ENCODE assay signal across 8 mouse cellular contexts in genomic region chr5:117242671-117243478, GRCm38 (mm10). TPM values are rescaled to one million over a fixed set of nuclear protein-coding genes. Genes with fewer than 3 reads are reported as not detected.
DNase-seq lines count a peak whose midpoint lies in the region; ATAC-seq and TF ChIP-seq lines count a peak whose summit lies in the region.

No protein-coding gene starts in this region.

- ATAC-seq in kidney, embryonic 15.5 days (replicated peaks; ENCODE audit: low FRiP score), result no peak
- ATAC-seq in hindbrain, postnatal 0 days, result peak; percentile 38; the same call in 1 of the 2 replicates
- ATAC-seq in neural tube, embryonic 13.5 days (ENCODE audit: low read depth), result peak; percentile 40; the same call in 1 of the 2 replicates

- H3K4me3 ChIP-seq in kidney, embryonic 15.5 days (replicated peaks), result peak overlapping the region; percentile 28
- peak overlapping the region; percentile 66 for H3K4me3 ChIP-seq in hindbrain, postnatal 0 days (ENCODE audit: low read length)
- H3K4me3 ChIP-seq in neural tube, embryonic 13.5 days, result peak overlapping the region; percentile 66

- no peak for DNase-seq in kidney, adult 9 months
- DNase-seq in cerebellum, postnatal 14 days, result peak; percentile 54 to 59
- peak; percentile 41 for DNase-seq in hindbrain, postnatal 0 days (ENCODE audit: low spot score)
- DNase-seq in gastrocnemius, postnatal 4 days (ENCODE audit: low spot score in 2 of 2), result no peak
- no peak for DNase-seq in ovary, adult 18-20 months (ENCODE audit: low spot score)
- no peak for DNase-seq in lung, postnatal 14 days

- H3K36me3 ChIP-seq in kidney, embryonic 15.5 days, result no peaks in the 10 kb centered on the region
- H3K36me3 ChIP-seq in hindbrain, postnatal 0 days (ENCODE audit: insufficient read depth, low read length), result no peaks in the 10 kb centered on the region
- peaks cover 4% of the 10 kb centered on the region; the same call in 1 of the 2 replicates for H3K36me3 ChIP-seq in neural tube, embryonic 13.5 days

- no peak overlapping the region for H3K9ac ChIP-seq in kidney, embryonic 15.5 days
- peak overlapping the region; percentile 81 for H3K9ac ChIP-seq in hindbrain, postnatal 0 days (replicated peaks; ENCODE audit: low read length)
- peak overlapping the region; percentile 93 for H3K9ac ChIP-seq in neural tube, embryonic 13.5 days

- H3K27me3 ChIP-seq in kidney, embryonic 15.5 days, result peaks cover 5% of the 10 kb centered on the region; the same call in 1 of the 2 replicates
- H3K27me3 ChIP-seq in hindbrain, postnatal 0 days (ENCODE audit: insufficient read depth, low read length), result no peaks in the 10 kb centered on the region
- H3K27me3 ChIP-seq in neural tube, embryonic 13.5 days, result no peaks in the 10 kb centered on the region

- no peak overlapping the region for H3K27ac ChIP-seq in kidney, embryonic 15.5 days
- peak overlapping the region; percentile 97 for H3K27ac ChIP-seq in hindbrain, postnatal 0 days
- H3K27ac ChIP-seq in neural tube, embryonic 13.5 days (replicated peaks), result peak overlapping the region; percentile 96

- H3K9me3 ChIP-seq in kidney, embryonic 15.5 days (replicated peaks), result no peaks in the 10 kb centered on the region
- no peaks in the 10 kb centered on the region for H3K9me3 ChIP-seq in hindbrain, postnatal 0 days (ENCODE audit: low read length)
- H3K9me3 ChIP-seq in neural tube, embryonic 13.5 days, result no peaks in the 10 kb centered on the region

- TF ChIP-seq CTCF in hindbrain, postnatal 0 days (IDR thresholded peaks at IDR 0.05; ENCODE audit: low read depth), result no peak

- 28% methylated on average over 22 of the region's 22 CpGs for WGBS in kidney, embryonic 15.5 days
- 15% methylated on average over 22 of the region's 22 CpGs for WGBS in hindbrain, postnatal 0 days
- 22% methylated on average over 22 of the region's 22 CpGs for WGBS in neural tube, embryonic 13.5 days

- H3K4me1 ChIP-seq in kidney, embryonic 15.5 days, result peaks cover 22% of the 10 kb centered on the region
- peaks cover 14% of the 10 kb centered on the region; the same call in 1 of the 2 replicates for H3K4me1 ChIP-seq in hindbrain, postnatal 0 days (ENCODE audit: insufficient read depth, low read length)
- peaks cover 35% of the 10 kb centered on the region for H3K4me1 ChIP-seq in neural tube, embryonic 13.5 days (replicated peaks)

- H3K4me2 ChIP-seq in kidney, embryonic 15.5 days, result peak overlapping the region; percentile 57
- H3K4me2 ChIP-seq in hindbrain, postnatal 0 days (ENCODE audit: low read depth, low read length), result peak overlapping the region; percentile 75
- peak overlapping the region; percentile 73 for H3K4me2 ChIP-seq in neural tube, embryonic 13.5 days

RNA-seq across cellular contexts. Expression of gene Pebp1, which starts 44.5 kb away (rescaled TPM):
- polyA plus RNA-seq in kidney, embryonic 15.5 days (2015; fragmentation: Nextera tagmentation; extraction: Ambion mirVana), result 760 and 766 TPM in 2 replicates
- 1,096 and 1,413 TPM in 2 replicates for total RNA-seq in hindbrain, postnatal 0 days (2014; rRNA removed)
- 1,008 and 1,032 TPM in 2 replicates for polyA plus RNA-seq in hindbrain, postnatal 0 days (2015; fragmentation: Nextera tagmentation; extraction: Ambion mirVana)
- 991 and 996 TPM in 2 replicates for polyA plus RNA-seq in neural tube, embryonic 13.5 days (2015; fragmentation: Nextera tagmentation; extraction: Ambion mirVana)
- total RNA-seq in gastrocnemius, postnatal 4 days (2021), result 100 to 1,000 TPM; 301 to 327 TPM

Comparison
In these comparisons a context has a peak if more than half of its experiments do, and no peak if none do; other contexts are left out.
1. DNase-seq: peak in cerebellum, postnatal 14 days (2 of 2) and hindbrain, postnatal 0 days (single experiment); none in kidney, adult 9 months (single experiment), gastrocnemius, postnatal 4 days (0 of 2), ovary, adult 18-20 months (single experiment) and lung, postnatal 14 days (single experiment).
2. Peak in every context shown above with its lines, with median percentiles within 50 percentile points of each other: H3K4me2 ChIP-seq and H3K4me3 ChIP-seq.